Mouse (Mus musculus) megakaryocyte-erythroid progenitor cell, adult 5-6 weeks (primary cell): Measurements from ENCODE around the gene Rhno1. TPM values are rescaled to one million over a fixed set of nuclear protein-coding genes. Genes with fewer than 3 reads are reported as not detected.

Experiments used
- ATAC-seq: replicated peaks from 2 replicates; pipeline ENCODE4 v1.8.0; 2016; ENCODE audit warnings: mild to moderate bottlenecking, inconsistent platforms; ENCODE audit not compliant: severe bottlenecking, poor library complexity, low FRiP score, low TSS enrichment
- total RNA-seq, 2 experiments: library from RNA; stranded (forward) in 1 of 2; stranded (reverse) in 1 of 2; fragments of 200-1000, 215-1000 nt in 1 of 2; fragments of >200 nt in 1 of 2; fragmentation: Nextera tagmentation in 1 of 2; gene quantifications; 2 replicates each; pipeline ENCODE4 v1.2.3; 2014 to 2017

Rhno1 gene
- total RNA-seq, 2 experiments from 2014 or later, result 57.2 to 109 TPM

DNA sequence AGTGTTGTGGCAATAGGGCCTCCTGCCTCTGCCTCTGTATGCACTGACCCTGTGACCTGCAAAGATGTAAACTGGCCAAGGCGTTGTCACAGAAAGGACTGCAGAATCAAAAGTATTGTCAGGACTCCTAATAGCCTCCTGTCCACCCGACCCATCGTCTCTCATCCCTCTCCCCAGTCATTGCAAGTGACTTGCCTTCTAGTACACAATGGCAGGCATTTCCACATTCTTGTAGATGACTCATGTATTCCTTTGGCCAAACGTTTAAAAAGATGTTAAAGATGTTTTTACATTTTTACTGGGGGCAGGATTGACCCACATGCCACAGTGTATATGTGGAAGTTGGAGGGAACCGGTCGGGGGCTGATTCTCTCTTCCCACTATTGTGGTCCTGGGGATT is 2.0 kb upstream of the Rhno1 start:
- ATAC-seq, result no peak

DNA sequence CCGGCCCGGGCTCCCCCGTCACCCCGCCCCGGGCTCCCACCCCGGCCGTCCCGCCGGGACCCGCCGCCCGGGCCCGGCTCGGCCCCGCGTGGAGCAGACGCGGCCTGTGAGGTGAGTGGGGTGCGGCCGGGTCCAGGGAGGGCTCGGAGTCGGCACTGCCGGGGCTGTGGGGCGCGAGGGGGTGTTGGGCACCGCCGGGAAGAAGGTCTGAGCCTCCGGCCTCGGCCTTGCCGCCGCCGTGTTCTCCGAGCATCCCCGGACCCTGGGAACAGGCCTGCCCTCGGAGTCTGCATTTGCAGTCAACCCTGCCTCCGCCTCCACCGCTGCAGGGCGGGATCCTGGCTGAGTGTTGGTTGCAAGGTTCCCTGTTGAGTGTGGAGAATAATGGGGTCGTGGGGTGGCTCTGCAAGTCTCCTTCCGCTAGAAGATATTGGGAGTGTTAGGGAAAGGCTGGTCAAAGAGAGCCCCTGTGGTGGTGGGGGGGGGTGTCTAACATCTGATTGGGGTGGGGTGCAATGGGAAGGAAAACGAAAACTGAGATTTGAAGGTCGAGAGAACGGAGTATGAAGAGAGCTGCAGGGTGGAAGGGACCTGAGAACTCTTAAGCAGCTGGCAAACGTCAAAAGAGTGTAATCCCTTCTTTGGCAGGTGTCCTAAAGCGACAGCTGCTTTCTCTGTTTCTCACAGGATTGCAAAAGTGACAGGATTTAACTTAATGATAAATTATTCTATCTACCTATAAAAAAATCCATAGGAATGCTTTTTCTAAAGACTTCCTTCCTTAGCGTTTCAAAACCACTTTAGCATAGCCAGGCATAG is 505 bp upstream of the Rhno1 start:
- ATAC-seq, result peak; percentile 17

DNA sequence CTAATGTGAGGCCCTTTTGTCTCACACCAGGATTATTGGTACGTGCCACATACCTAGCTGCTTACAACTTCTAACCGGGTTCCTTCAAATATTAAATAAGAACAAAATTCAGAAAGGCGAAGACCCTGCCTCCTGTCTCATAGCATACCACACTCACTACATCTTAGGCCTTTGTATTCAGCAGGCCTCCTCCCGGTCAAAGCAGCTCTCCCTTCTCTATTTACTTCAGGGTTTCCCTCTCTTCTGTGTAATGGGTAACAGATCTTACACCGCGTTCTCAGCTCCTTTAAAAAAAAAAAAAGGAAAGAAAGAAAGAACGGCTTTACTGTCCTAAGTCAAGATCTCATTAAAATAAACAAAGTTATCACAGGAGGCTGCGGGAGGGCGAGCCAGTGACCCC is 810 bp downstream of the Rhno1 start:
- ATAC-seq, result peak; percentile 11; the same call in 1 of the 2 replicates

- no peak for ATAC-seq
Observed at GRCm38 (mm10) chr6:128358999-128359398, 3.7 kb downstream of the Rhno1 start.

GRCm38 (mm10) chr6:128355726-128356416 is 6.8 kb downstream of the Rhno1 start, which contains the start of gene Tulp3:
TSS of gene Tulp3 (minus strand) at chr6:128355851.
- ATAC-seq, result peak; percentile 99

DNA sequence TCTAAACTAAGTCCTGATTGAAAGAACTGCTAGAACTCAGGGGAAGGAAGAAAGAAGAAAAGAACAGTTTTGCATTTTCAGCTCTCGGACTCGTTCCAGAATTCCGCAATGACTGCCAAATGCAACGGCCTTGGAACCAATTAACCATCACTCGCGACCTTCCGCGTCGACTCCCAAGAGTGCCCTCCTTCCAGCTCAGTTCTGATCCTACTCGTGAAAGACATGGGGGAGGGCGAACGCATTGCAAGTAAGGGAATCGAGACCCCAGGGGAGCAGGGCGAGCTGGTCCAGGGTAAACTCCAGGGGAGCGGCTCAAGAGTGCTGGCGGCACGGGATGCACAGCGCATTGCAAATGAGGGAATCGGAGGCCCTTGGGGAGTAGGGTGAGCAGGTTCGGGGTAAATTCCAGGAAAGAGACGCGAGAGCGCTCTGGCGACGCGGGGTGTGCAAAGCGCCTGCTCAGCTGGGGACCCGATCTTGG is 7.5 kb downstream of the Rhno1 start:
- ATAC-seq, result peak; percentile 1; the same call in 1 of the 2 replicates

GRCm38 (mm10) chr6:128354140-128354539 is 8.6 kb downstream of the Rhno1 start:
- no peak for ATAC-seq

- ATAC-seq, result no peak
Observed at GRCm38 (mm10) chr6:128349711-128350110, 13.0 kb downstream of the Rhno1 start.

DNA sequence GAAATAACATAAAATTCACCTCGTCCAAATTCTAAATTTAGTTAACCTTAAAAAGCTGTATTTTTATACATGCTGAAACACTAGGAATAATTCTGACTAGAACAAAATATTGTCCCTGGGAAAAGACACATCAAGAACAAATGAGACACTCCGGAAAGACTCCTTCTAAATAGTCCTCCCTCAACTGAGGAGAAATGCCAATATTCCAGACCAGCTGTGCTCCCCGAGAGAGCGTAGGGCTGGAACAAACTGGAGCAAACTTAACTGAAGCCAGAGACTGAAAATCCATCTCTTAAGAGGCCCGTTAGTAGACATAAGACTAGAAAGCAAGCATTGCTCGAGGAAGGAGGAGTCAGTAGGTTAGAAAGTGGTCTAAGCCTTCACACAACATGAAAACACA is 15.9 kb downstream of the Rhno1 start:
- no peak for ATAC-seq

- peak; percentile 42; the same call in 1 of the 2 replicates for ATAC-seq
Observed at GRCm38 (mm10) chr6:128345623-128346022, 17.1 kb downstream of the Rhno1 start.

DNA sequence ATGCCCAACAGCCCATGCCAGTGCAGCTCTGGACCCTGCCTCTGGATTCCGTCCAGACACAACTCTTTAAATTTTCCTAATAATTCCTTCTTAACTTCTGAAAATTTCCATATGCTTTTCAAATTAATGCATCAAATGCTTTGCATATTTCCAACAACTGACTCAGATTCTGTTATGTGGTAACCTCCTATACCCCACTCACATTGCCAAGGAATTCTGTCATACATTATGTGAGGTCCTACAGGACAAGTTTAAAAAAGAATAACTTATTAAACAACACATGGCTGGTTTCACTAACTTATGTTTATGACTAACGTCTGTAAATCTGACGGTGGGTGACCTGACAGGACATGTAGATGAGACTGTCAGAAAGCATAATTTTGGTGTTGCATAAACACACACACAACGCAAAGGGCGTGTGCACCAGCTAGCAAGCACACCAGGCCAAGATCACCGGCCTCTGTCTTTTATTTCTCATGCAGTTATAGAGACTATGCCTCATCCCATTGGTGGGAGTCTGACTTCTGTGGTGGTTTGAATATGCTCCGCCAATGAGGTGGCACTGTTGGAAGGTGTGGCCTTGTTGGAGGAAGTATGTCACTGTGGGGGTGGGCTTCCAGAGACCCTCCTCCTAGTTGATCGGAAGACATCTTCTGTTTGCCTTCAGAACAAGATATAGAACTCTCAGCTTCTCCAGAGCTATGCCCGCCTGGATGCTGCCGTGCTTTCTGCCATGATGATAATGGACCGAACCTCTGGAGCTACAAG is 20.6 kb downstream of the Rhno1 start:
- ATAC-seq, result no peak

DNA sequence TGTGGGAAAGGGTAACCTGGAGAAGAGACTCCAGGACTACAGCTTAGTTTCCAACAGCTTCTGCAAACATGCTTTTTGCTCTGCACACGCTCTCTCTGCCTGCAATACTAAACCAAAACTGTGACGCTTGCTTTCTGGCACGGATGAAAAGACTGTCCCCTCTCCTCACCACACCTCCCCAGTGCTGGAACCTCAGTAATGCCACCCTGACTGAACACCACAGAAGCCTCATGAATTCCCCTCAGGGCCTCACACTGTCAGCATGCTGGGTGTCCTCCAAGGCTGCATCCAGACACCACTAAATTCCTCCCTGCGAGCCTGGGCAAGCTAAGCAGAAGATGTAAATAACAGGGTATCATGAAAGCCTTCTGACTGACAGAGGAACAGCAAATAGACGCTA is 23.8 kb downstream of the Rhno1 start:
- ATAC-seq, result no peak

- ATAC-seq, result no peak
Observed at GRCm38 (mm10) chr6:128337467-128337866, 25.2 kb downstream of the Rhno1 start.

GRCm38 (mm10) chr6:128334397-128335124 is 28.1 kb downstream of the Rhno1 start:
- peak; percentile 89 for ATAC-seq

DNA sequence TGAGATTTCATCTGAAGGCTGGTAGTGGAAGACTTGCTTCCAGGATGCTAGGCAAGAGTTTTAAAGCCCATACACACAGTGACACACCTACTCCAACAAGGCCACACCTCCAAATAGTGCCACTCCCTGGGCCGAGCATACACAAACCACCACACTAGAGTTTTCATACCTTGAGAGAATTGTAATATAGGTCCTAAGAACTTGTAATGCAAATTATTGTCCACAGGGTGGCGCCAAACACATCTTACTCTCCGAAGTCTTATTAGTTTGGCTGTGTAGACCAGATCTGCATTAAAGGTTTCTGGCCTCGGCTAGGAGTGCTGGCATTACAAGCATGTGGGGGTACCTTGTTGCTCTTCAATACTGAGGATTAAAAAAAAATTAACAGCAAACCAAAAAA is 44.4 kb downstream of the Rhno1 start:
- ATAC-seq, result peak; percentile 89

DNA sequence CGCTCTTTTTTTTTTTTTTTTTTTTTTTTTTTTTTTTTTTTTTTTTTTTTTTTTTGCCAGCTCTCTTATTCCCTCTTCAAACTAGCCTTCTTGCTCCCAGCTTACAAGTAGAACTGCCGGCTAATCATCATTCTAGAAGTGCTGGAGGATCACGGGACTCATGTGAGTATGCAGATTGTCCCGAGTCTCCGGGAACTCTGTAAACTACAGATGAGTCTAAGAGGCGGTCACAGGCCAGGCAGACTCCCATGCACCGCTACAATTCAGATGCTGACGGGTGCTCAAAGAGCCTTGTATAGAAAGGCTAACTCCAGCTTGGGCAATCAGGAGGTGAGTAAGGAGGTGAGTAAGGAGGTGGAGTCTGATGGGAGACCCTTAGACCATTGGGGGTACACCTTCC is 47.1 kb downstream of the Rhno1 start:
- no peak for ATAC-seq

- no peak for ATAC-seq
Observed at GRCm38 (mm10) chr6:128314796-128315195, 47.9 kb downstream of the Rhno1 start.

DNA sequence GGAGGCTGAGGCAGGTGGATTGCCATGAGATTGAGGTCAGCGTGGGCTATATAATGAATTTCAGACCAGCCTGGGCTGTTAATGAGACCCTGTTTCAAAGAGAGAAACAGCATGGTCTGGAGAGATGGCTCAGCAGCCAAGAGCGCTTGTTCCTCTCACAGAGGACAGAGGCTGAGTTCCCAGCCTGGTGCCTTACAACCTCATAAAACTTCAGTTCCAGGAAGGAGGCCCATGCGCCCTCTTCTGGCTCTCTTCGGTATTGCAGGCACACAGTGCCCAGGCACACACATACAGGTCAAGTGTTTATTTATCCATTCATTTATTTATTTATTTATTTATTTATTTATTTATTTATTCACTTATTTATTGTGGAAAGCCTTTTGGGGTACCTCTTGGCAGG is 54.4 kb downstream of the Rhno1 start:
- peak; percentile 75 for ATAC-seq
